Mouse (Mus musculus): ENCODE measurements around the gene Scd4. TPM values are rescaled to one million over a fixed set of nuclear protein-coding genes. Genes with fewer than 3 reads are reported as not detected.

Gene Scd4
- polyA plus RNA-seq, 1 experiment from 2014 or later: 0.11 TPM

DNA sequence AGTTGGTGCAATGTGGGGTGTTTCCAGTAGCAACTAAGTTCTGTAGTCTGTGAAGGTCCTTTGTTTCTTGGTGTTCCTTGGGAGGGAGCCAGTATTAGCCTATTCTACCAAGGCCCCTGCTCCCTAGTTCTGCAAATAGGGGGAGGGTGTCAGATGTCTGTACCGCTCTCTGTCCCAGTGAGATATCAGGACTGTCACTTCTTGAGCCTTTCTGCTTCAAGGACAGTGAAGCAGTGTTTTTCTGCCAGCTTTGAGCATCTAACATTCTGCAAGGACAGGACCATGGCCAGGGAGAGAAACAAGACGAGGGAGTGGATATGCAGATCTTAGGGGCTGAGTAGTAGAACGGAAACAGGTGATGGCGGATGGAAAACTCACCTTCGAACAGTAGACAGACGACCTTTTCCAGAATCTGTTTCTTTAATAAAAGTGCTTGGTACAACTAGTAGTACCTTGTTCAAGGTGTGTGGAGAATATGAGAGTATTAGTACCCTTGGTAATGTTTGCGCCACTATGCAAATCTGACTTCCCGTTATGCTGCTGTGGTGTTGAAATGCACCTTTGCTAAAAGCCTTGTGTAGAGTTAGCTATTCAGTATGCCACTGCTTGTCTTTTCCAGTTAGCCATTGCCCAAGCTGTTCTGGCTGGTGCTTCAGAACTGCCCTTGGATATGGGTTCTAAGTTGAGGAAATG lies 35.7 kb upstream of the Scd4 start:
- H3K4me1 ChIP-seq (ENCODE audit: control insufficient read depth, insufficient read depth, low read length): peaks cover 64% of the 10 kb centered on the region
- H3K36me3 ChIP-seq (ENCODE audit: control insufficient read depth, insufficient read depth, low read length): peaks cover 45% of the 10 kb centered on the region
- H3K4me2 ChIP-seq: peak overlapping the region; percentile 97
- H3K27ac ChIP-seq (ENCODE audit: low read depth, low read length): no peak overlapping the region
- no peak for ATAC-seq (replicated peaks; ENCODE audit: insufficient number of reproducible peaks, low FRiP score, low TSS enrichment)
- 65% methylated on average over 8 of the region's 8 CpGs for WGBS (ENCODE audit: insufficient replicate concordance)
- no peaks in the 10 kb centered on the region for H3K27me3 ChIP-seq (ENCODE audit: control insufficient read depth, insufficient read depth, low read length)
- H3K9ac ChIP-seq (ENCODE audit: low read depth, low read length): peak overlapping the region; percentile 65
- no peaks in the 10 kb centered on the region for H3K9me3 ChIP-seq (replicated peaks; ENCODE audit: control insufficient read depth, low read length)
- H3K4me3 ChIP-seq (ENCODE audit: low read depth, low read length): peak overlapping the region; percentile 81

GRCm38 (mm10) chr19:44297862-44298261 lies 35.0 kb upstream of the Scd4 start:
- Histone ChIP-seq H3K4me1 (ENCODE audit: control insufficient read depth, insufficient read depth, low read length) (peaks cover 58% of the 10 kb centered on the region), H3K9me3 (replicated peaks; ENCODE audit: control insufficient read depth, low read length) (no peaks in the 10 kb centered on the region), H3K4me3 (ENCODE audit: low read depth, low read length) (peak overlapping the region; percentile 81), H3K27ac (ENCODE audit: low read depth, low read length) (no peak overlapping the region), H3K36me3 (ENCODE audit: control insufficient read depth, insufficient read depth, low read length) (peaks cover 50% of the 10 kb centered on the region), H3K27me3 (ENCODE audit: control insufficient read depth, insufficient read depth, low read length) (no peaks in the 10 kb centered on the region), H3K4me2 (peak overlapping the region; percentile 97), H3K9ac (ENCODE audit: low read depth, low read length) (no peak overlapping the region)
- 91% methylated on average over 9 of the region's 9 CpGs for WGBS (ENCODE audit: insufficient replicate concordance)
- ATAC-seq (replicated peaks; ENCODE audit: insufficient number of reproducible peaks, low FRiP score, low TSS enrichment): no peak

- H3K36me3 ChIP-seq (ENCODE audit: control insufficient read depth, insufficient read depth, low read length): peaks cover 58% of the 10 kb centered on the region
Observed at GRCm38 (mm10) chr19:44299078-44299477, 33.8 kb upstream of the Scd4 start.

DNA sequence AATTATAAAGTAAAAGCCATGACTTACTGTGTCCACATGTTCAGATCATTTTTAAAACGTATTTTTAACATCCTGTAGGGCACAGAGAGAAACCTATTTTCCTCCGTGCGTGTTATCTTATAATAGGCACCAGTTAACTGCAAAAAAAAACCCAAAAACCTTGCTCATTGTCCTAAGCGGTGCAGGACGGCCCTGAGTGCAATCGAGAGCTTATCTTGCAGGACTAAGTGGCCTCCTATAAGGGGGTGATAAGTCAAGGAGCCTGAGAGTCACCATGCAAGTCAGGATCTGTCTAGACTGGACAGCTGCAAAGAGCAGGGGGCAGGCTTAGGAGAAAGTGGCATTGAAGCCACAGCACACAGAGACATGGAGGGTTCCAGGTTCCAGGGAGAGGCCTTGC lies 33.0 kb upstream of the Scd4 start:
- Histone ChIP-seq H3K4me2 (0 out of 2 replicates have a peak overlapping the region, but pooled peaks have one; percentile 0), H3K9me3 (replicated peaks; ENCODE audit: control insufficient read depth, low read length) (no peaks in the 10 kb centered on the region), H3K27ac (ENCODE audit: low read depth, low read length) (no peak overlapping the region), H3K4me1 (ENCODE audit: control insufficient read depth, insufficient read depth, low read length) (peaks cover 53% of the 10 kb centered on the region), H3K36me3 (ENCODE audit: control insufficient read depth, insufficient read depth, low read length) (peaks cover 67% of the 10 kb centered on the region), H3K27me3 (ENCODE audit: control insufficient read depth, insufficient read depth, low read length) (no peaks in the 10 kb centered on the region), H3K9ac (ENCODE audit: low read depth, low read length) (no peak overlapping the region), H3K4me3 (ENCODE audit: low read depth, low read length) (no peak overlapping the region)
- WGBS (ENCODE audit: insufficient replicate concordance): 25% methylated on average over 6 of the region's 6 CpGs
- ATAC-seq (replicated peaks; ENCODE audit: insufficient number of reproducible peaks, low FRiP score, low TSS enrichment): no peak

More at GRCm38 (mm10) chr19:44299078-44299477, 33.8 kb upstream of the Scd4 start:
- peaks cover 53% of the 10 kb centered on the region for H3K4me1 ChIP-seq (ENCODE audit: control insufficient read depth, insufficient read depth, low read length)
- no peak overlapping the region for H3K27ac ChIP-seq (ENCODE audit: low read depth, low read length)
- H3K9ac ChIP-seq (ENCODE audit: low read depth, low read length): no peak overlapping the region
- WGBS (ENCODE audit: insufficient replicate concordance): 89% methylated on average over 9 of the region's 9 CpGs
- no peaks in the 10 kb centered on the region for H3K9me3 ChIP-seq (replicated peaks; ENCODE audit: control insufficient read depth, low read length)
- no peaks in the 10 kb centered on the region for H3K27me3 ChIP-seq (ENCODE audit: control insufficient read depth, insufficient read depth, low read length)
- no peak for ATAC-seq (replicated peaks; ENCODE audit: insufficient number of reproducible peaks, low FRiP score, low TSS enrichment)
- 0 out of 2 replicates have a peak overlapping the region, but pooled peaks have one; percentile 5 for H3K4me3 ChIP-seq (ENCODE audit: low read depth, low read length)
- H3K4me2 ChIP-seq: no peak overlapping the region; the same call in 1 of the 2 replicates

GRCm38 (mm10) chr19:44300520-44300919 lies 32.4 kb upstream of the Scd4 start:
- Histone ChIP-seq H3K27ac (ENCODE audit: low read depth, low read length) (no peak overlapping the region), H3K4me2 (no peak overlapping the region), H3K9ac (ENCODE audit: low read depth, low read length) (no peak overlapping the region), H3K9me3 (replicated peaks; ENCODE audit: control insufficient read depth, low read length) (no peaks in the 10 kb centered on the region), H3K36me3 (ENCODE audit: control insufficient read depth, insufficient read depth, low read length) (peaks cover 73% of the 10 kb centered on the region), H3K27me3 (ENCODE audit: control insufficient read depth, insufficient read depth, low read length) (no peaks in the 10 kb centered on the region), H3K4me3 (ENCODE audit: low read depth, low read length) (no peak overlapping the region), H3K4me1 (ENCODE audit: control insufficient read depth, insufficient read depth, low read length) (peaks cover 48% of the 10 kb centered on the region)
- ATAC-seq (replicated peaks; ENCODE audit: insufficient number of reproducible peaks, low FRiP score, low TSS enrichment): no peak
- WGBS (ENCODE audit: insufficient replicate concordance): 82% methylated on average over 7 of the region's 7 CpGs

DNA sequence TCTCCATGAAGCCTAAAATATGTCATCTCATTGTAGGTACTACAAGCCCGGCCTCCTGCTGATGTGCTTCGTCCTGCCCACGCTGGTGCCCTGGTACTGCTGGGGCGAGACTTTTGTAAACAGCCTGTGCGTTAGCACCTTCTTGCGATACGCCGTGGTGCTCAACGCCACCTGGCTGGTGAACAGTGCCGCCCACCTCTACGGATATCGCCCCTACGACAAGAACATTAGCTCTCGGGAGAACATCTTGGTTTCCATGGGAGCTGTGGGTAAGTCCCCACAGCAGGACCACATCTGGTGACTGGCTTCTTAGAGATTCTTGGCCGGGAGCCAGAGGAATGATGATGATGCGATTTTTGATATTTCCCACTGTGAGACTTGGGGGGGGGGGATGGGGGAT lies 31.7 kb upstream of the Scd4 start:
- WGBS (ENCODE audit: insufficient replicate concordance): 87% methylated on average over 16 of the region's 16 CpGs
- Histone ChIP-seq H3K9me3 (replicated peaks; ENCODE audit: control insufficient read depth, low read length) (no peaks in the 10 kb centered on the region), H3K4me2 (no peak overlapping the region)

DNA sequence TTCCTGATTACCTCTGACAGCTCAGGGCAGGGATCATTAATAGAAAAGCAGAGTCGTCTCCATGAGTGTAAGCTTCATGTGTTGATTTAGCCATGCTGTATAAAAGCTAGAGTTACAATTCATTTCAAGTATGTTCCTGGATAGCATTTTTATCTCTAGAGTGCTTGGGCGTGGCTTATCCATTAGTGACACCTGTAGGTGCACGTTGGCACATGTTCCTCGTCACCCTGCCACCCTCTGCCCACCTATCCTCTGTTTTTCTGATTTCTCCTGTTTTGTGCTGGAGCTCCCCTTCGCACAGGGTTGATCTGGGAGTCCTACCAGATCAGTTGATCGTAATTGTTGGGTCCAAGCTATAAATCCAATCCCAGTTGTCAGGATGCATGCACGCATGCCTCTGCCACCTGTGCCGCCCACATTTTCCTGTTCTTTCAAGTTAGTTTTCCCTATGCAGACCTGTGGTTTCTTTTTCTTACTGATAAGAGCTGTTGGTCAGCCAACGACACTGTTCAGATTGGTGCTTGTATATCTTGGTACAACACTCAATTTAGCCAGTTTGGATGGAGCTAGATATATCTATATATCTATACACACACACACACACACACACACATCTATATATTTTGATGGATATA lies 31.1 kb upstream of the Scd4 start:
- Histone ChIP-seq H3K27ac (ENCODE audit: low read depth, low read length) (no peak overlapping the region), H3K36me3 (ENCODE audit: control insufficient read depth, insufficient read depth, low read length) (peaks cover 74% of the 10 kb centered on the region), H3K9me3 (replicated peaks; ENCODE audit: control insufficient read depth, low read length) (no peaks in the 10 kb centered on the region), H3K4me3 (ENCODE audit: low read depth, low read length) (no peak overlapping the region), H3K4me1 (ENCODE audit: control insufficient read depth, insufficient read depth, low read length) (peaks cover 35% of the 10 kb centered on the region), H3K4me2 (no peak overlapping the region), H3K27me3 (ENCODE audit: control insufficient read depth, insufficient read depth, low read length) (no peaks in the 10 kb centered on the region), H3K9ac (ENCODE audit: low read depth, low read length) (no peak overlapping the region)
- no peak for ATAC-seq (replicated peaks; ENCODE audit: insufficient number of reproducible peaks, low FRiP score, low TSS enrichment)
- WGBS (ENCODE audit: insufficient replicate concordance): 76% methylated on average over 9 of the region's 9 CpGs

More for the DNA sequence above, 31.7 kb upstream of the Scd4 start:
- H3K4me3 ChIP-seq (ENCODE audit: low read depth, low read length): no peak overlapping the region
- no peak overlapping the region for H3K27ac ChIP-seq (ENCODE audit: low read depth, low read length)
- H3K36me3 ChIP-seq (ENCODE audit: control insufficient read depth, insufficient read depth, low read length): peaks cover 75% of the 10 kb centered on the region
- no peaks in the 10 kb centered on the region for H3K27me3 ChIP-seq (ENCODE audit: control insufficient read depth, insufficient read depth, low read length)
- H3K4me1 ChIP-seq (ENCODE audit: control insufficient read depth, insufficient read depth, low read length): peaks cover 42% of the 10 kb centered on the region
- no peak overlapping the region for H3K9ac ChIP-seq (ENCODE audit: low read depth, low read length)
- no peak for ATAC-seq (replicated peaks; ENCODE audit: insufficient number of reproducible peaks, low FRiP score, low TSS enrichment)

DNA sequence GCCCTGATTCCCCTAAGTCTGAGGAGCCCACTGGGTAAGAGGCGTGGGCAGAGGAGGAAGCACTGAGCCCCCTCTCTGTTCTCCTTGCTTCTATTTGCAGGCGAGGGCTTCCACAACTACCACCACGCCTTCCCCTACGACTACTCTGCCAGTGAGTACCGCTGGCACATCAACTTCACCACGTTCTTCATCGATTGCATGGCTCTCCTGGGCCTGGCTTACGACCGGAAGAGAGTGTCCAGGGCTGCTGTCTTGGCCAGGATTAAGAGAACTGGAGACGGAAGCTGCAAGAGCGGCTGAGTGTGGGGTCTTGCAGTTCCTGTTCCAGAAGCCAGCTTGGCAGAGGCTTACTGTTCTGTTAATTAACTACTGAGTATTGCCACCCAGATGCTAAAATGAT lies 30.0 kb upstream of the Scd4 start:
- no peaks in the 10 kb centered on the region for H3K27me3 ChIP-seq (ENCODE audit: control insufficient read depth, insufficient read depth, low read length)
- no peak for ATAC-seq (replicated peaks; ENCODE audit: insufficient number of reproducible peaks, low FRiP score, low TSS enrichment)
- peaks cover 67% of the 10 kb centered on the region for H3K36me3 ChIP-seq (ENCODE audit: control insufficient read depth, insufficient read depth, low read length)
- H3K4me3 ChIP-seq (ENCODE audit: low read depth, low read length): no peak overlapping the region
- no peak overlapping the region for H3K4me2 ChIP-seq
- H3K4me1 ChIP-seq (ENCODE audit: control insufficient read depth, insufficient read depth, low read length): peaks cover 24% of the 10 kb centered on the region
- 86% methylated on average over 11 of the region's 11 CpGs for WGBS (ENCODE audit: insufficient replicate concordance)
- H3K9ac ChIP-seq (ENCODE audit: low read depth, low read length): no peak overlapping the region
- no peak overlapping the region for H3K27ac ChIP-seq (ENCODE audit: low read depth, low read length)
- H3K9me3 ChIP-seq (replicated peaks; ENCODE audit: control insufficient read depth, low read length): no peaks in the 10 kb centered on the region

Data from heart, embryonic 11.5 days (tissue).